Mouse (Mus musculus) embryonic facial prominence, embryonic 15.5 days (tissue): ENCODE measurements around the gene Cars. TPM values are rescaled to one million over a fixed set of nuclear protein-coding genes. Genes with fewer than 3 reads are reported as not detected.
A peak's percentile ranks its signal among the peaks of the same experiment; 100 is the strongest.

ENCODE experiments used
- microRNA-seq: library from miRNA; unstranded; fragments of <30 nt; microRNA quantifications from one replicate; pipeline ENCODE4, GENCODE M21; 2016; ENCODE audit warnings: borderline number of aligned reads
- polyA plus RNA-seq: library from polyadenylated mRNA; unstranded; fragments of >200 nt; fragmentation: Nextera tagmentation; extraction: Ambion mirVana; gene quantifications from 2 replicates; pipeline ENCODE4 v1.2.1, GENCODE M21; 2015

Cars gene
- polyA plus RNA-seq, 1 experiment from 2014 or later = 63.3 TPM

Small RNAs within 50 kb of the gene (microRNA-seq; reads per million reads assigned to microRNA genes)
- 1.7 reads per million, percentile 3 among the genes with 10 or more reads in this experiment for gene Mir7064

Other genes with a start within 250 kb of the Cars start
- gene Cdkn1c, start 139.0 kb downstream of the Cars start, polyA plus RNA-seq = 1,694 and 1,933 TPM in 2 replicates
- 3.6 and 4.0 TPM in 2 replicates for gene Slc22a18, start 126.4 kb downstream of the Cars start, polyA plus RNA-seq
- gene Phlda2, start 96.9 kb downstream of the Cars start, polyA plus RNA-seq = 6.3 and 8.8 TPM in 2 replicates
- 216 and 218 TPM in 2 replicates for gene Nap1l4, start 51.0 kb downstream of the Cars start, polyA plus RNA-seq
- 1.1 and 1.4 TPM in 2 replicates for gene Tnfrsf26, start 28.6 kb upstream of the Cars start, polyA plus RNA-seq
- 9.0 and 11.1 TPM in 2 replicates for gene Tnfrsf22, start 49.6 kb upstream of the Cars start, polyA plus RNA-seq
- gene Tnfrsf23, start 85.8 kb upstream of the Cars start, polyA plus RNA-seq = 4.0 and 4.9 TPM in 2 replicates
- 61.5 and 65.2 TPM in 2 replicates for gene Osbpl5, start 156.9 kb upstream of the Cars start, polyA plus RNA-seq
- not detected in 2 replicates for gene Mrgprg, start 166.9 kb upstream of the Cars start, polyA plus RNA-seq
- gene Mrgpre, start 184.4 kb upstream of the Cars start, polyA plus RNA-seq = 1.9 and 2.5 TPM in 2 replicates
- 8.0 and 8.3 TPM in 2 replicates for gene Nadsyn1, start 222.8 kb upstream of the Cars start, polyA plus RNA-seq
- 39.3 and 47.7 TPM in 2 replicates for gene Dhcr7, start 223.1 kb upstream of the Cars start, polyA plus RNA-seq